Mouse (Mus musculus): ENCODE results near the gene Timm22. TPM values are rescaled to one million over a fixed set of nuclear protein-coding genes. Genes with fewer than 3 reads are reported as not detected.

The Timm22 gene
- total RNA-seq, 2 experiments from 2014 or later, result 38.3 to 38.4 TPM

- intact Hi-C loops (cut with DNase I), result no loop called here
- no peak for DNase-seq (ENCODE audit: low spot score in 2 of 2)
These were observed 19.0 kb downstream of the Timm22 start for GRCm38 (mm10) chr11:76425749-76426148.

GRCm38 (mm10) chr11:76427781-76428180 is 21.0 kb downstream of the Timm22 start:
- no peak for DNase-seq (ENCODE audit: low spot score in 2 of 2)
- intact Hi-C loops (cut with DNase I), result no loop called here

- intact Hi-C loops (cut with DNase I), result no loop called here
- no peak for DNase-seq (ENCODE audit: low spot score in 2 of 2)
These were observed 22.3 kb downstream of the Timm22 start for GRCm38 (mm10) chr11:76429046-76429445.

GRCm38 (mm10) chr11:76429556-76429955 is 22.8 kb downstream of the Timm22 start:
- intact Hi-C loops (cut with DNase I), result no loop called here
- no peak for DNase-seq (ENCODE audit: low spot score in 2 of 2)

- DNase-seq (ENCODE audit: low spot score in 2 of 2), result no peak
- intact Hi-C loops (cut with DNase I), result no loop called here
These were observed 23.3 kb downstream of the Timm22 start for GRCm38 (mm10) chr11:76429966-76430631.

- no peak for DNase-seq (ENCODE audit: low spot score in 2 of 2)
- intact Hi-C loops (cut with DNase I), result no loop called here
These were observed 29.3 kb downstream of the Timm22 start for GRCm38 (mm10) chr11:76436009-76436408.

- peak in 1 of 2 experiments; percentile 45 for DNase-seq (ENCODE audit: low spot score in 2 of 2)
- intact Hi-C loops (cut with DNase I), result no loop called here
These were observed 30.2 kb downstream of the Timm22 start for GRCm38 (mm10) chr11:76436864-76437437.

GRCm38 (mm10) chr11:76439666-76440065 is 32.9 kb downstream of the Timm22 start:
- intact Hi-C loops (cut with DNase I), result no loop called here
- DNase-seq (ENCODE audit: low spot score in 2 of 2), result peak; percentile 45 to 60

GRCm38 (mm10) chr11:76445459-76445858 is 38.7 kb downstream of the Timm22 start:
- DNase-seq (ENCODE audit: low spot score in 2 of 2), result no peak
- intact Hi-C loops (cut with DNase I), result no loop called here

- intact Hi-C loops (cut with DNase I), result no loop called here
- DNase-seq (ENCODE audit: low spot score in 2 of 2), result no peak
These were observed 39.5 kb downstream of the Timm22 start for GRCm38 (mm10) chr11:76446251-76446650.

GRCm38 (mm10) chr11:76449520-76450201 is 42.9 kb downstream of the Timm22 start:
- DNase-seq (ENCODE audit: low spot score in 2 of 2), result peak; percentile 80 to 86
- intact Hi-C loops (cut with DNase I), result no loop called here

GRCm38 (mm10) chr11:76450202-76450561 is 43.4 kb downstream of the Timm22 start:
- no peak for DNase-seq (ENCODE audit: low spot score in 2 of 2)
- intact Hi-C loops (cut with DNase I), result no loop called here

- intact Hi-C loops (cut with DNase I), result loop anchor here (2.0 kb wide), 1 partner anchor 44 kb away; no protein-coding TSS in a partner anchor
- DNase-seq (ENCODE audit: low spot score in 2 of 2), result peak; percentile 57 to 64
These were observed 47.7 kb downstream of the Timm22 start for GRCm38 (mm10) chr11:76454492-76454891.

- DNase-seq (ENCODE audit: low spot score in 2 of 2), result peak; percentile 80 to 87
- intact Hi-C loops (cut with DNase I), result loop anchor here (2.0 to 5.0 kb wide), 3 partner anchors 36 to 191 kb away; no protein-coding TSS in a partner anchor
These were observed 49.5 kb downstream of the Timm22 start for GRCm38 (mm10) chr11:76456233-76456632.

GRCm38 (mm10) chr11:76456897-76457296 is 50.1 kb downstream of the Timm22 start:
- intact Hi-C loops (cut with DNase I), result loop anchor here (2.0 to 5.0 kb wide), 3 partner anchors 35 to 190 kb away; no protein-coding TSS in a partner anchor
- DNase-seq (ENCODE audit: low spot score in 2 of 2), result no peak

- intact Hi-C loops (cut with DNase I), result loop anchor here (5.0 kb wide), 2 partner anchors 34 to 119 kb away; no protein-coding TSS in a partner anchor
- no peak for DNase-seq (ENCODE audit: low spot score in 2 of 2)
These were observed 52.0 kb downstream of the Timm22 start for GRCm38 (mm10) chr11:76458730-76459129.

- intact Hi-C loops (cut with DNase I), result loop anchor here (5.0 kb wide), 2 partner anchors 33 to 118 kb away; no protein-coding TSS in a partner anchor
These were observed 52.7 kb downstream of the Timm22 start for GRCm38 (mm10) chr11:76459489-76459888.

GRCm38 (mm10) chr11:76461201-76461600 is 54.4 kb downstream of the Timm22 start:
- DNase-seq (ENCODE audit: low spot score in 2 of 2), result no peak
- intact Hi-C loops (cut with DNase I), result no loop called here

More at GRCm38 (mm10) chr11:76459489-76459888, 52.7 kb downstream of the Timm22 start:
- DNase-seq (ENCODE audit: low spot score in 2 of 2), result no peak

- intact Hi-C loops (cut with DNase I), result no loop called here
- DNase-seq (ENCODE audit: low spot score in 2 of 2), result no peak
These were observed 54.9 kb downstream of the Timm22 start for GRCm38 (mm10) chr11:76461696-76462095.

- intact Hi-C loops (cut with DNase I), result no loop called here
- DNase-seq (ENCODE audit: low spot score in 2 of 2), result no peak
These were observed 59.1 kb downstream of the Timm22 start for GRCm38 (mm10) chr11:76465879-76466278.
